Mouse (Mus musculus): ENCODE measurements around the gene Olfr968. TPM values are rescaled to one million over a fixed set of nuclear protein-coding genes. Genes with fewer than 3 reads are reported as not detected.

Olfr968 gene
- polyA plus RNA-seq (2015; fragmentation: Nextera tagmentation; extraction: Ambion mirVana), result not detected in 2 replicates

GRCm38 (mm10) chr9:39783153-39783552 is at the start of gene Olfr968:
Olfr968 (minus strand) TSS chr9:39783253.
- H3K36me3 ChIP-seq (ENCODE audit: insufficient read depth, low read length), result no peaks in the 10 kb centered on the region
- no peak within 1 kb of the TSS for H3K4me3 ChIP-seq (ENCODE audit: low read depth, low read length)
- H3K27ac ChIP-seq (ENCODE audit: low read length), result no peak within 1 kb of the TSS
- TF ChIP-seq EP300 (IDR thresholded peaks at IDR 0.05) (no peak), CTCF (IDR thresholded peaks at IDR 0.05) (no peak)
- no peaks in the 10 kb centered on the region for H3K9me3 ChIP-seq (ENCODE audit: low read length)
- ATAC-seq (no peak), DNase-seq (ENCODE audit: low spot score) (no peak)
- H3K9ac ChIP-seq (replicated peaks; ENCODE audit: low read depth), result no peak within 1 kb of the TSS
- no peak within 1 kb of the TSS for H3K4me2 ChIP-seq (replicated peaks; ENCODE audit: low read depth, low read length)
- WGBS, result 65% methylated on average over 1 of the region's 1 CpGs
- H3K4me1 ChIP-seq (ENCODE audit: insufficient read depth, low read depth, low read length), result no peaks in the 10 kb centered on the region
- no peaks in the 10 kb centered on the region for H3K27me3 ChIP-seq (replicated peaks; ENCODE audit: insufficient read depth, low read length)

- TF ChIP-seq EP300 (IDR thresholded peaks at IDR 0.05), result no peak
- TF ChIP-seq CTCF (IDR thresholded peaks at IDR 0.05), result no peak
- no peak within 1 kb of the TSS for H3K9ac ChIP-seq (replicated peaks; ENCODE audit: low read depth)
- no peak within 1 kb of the TSS for H3K27ac ChIP-seq (ENCODE audit: low read length)
- 62% methylated on average over 4 of the region's 4 CpGs for WGBS
- H3K9me3 ChIP-seq (ENCODE audit: low read length), result no peaks in the 10 kb centered on the region
- DNase-seq (ENCODE audit: low spot score) (no peak), ATAC-seq (no peak)
- H3K36me3 ChIP-seq (ENCODE audit: insufficient read depth, low read length), result no peaks in the 10 kb centered on the region
- no peak within 1 kb of the TSS for H3K4me2 ChIP-seq (replicated peaks; ENCODE audit: low read depth, low read length)
- no peaks in the 10 kb centered on the region for H3K27me3 ChIP-seq (replicated peaks; ENCODE audit: insufficient read depth, low read length)
- no peaks in the 10 kb centered on the region for H3K4me1 ChIP-seq (ENCODE audit: insufficient read depth, low read depth, low read length)
- H3K4me3 ChIP-seq (ENCODE audit: low read depth, low read length), result no peak within 1 kb of the TSS
These were observed 25.5 kb upstream of the Olfr968 start, which contains the start of gene Olfr970 for GRCm38 (mm10) chr9:39808560-39808959. Olfr970 (plus strand) TSS chr9:39808860.

GRCm38 (mm10) chr9:39790558-39790957 is 7.5 kb upstream of the Olfr968 start, which contains the start of gene Olfr969:
Olfr969 (plus strand) TSS chr9:39790945.
- no peak within 1 kb of the TSS for H3K4me3 ChIP-seq (ENCODE audit: low read depth, low read length)
- H3K9ac ChIP-seq (replicated peaks; ENCODE audit: low read depth), result no peak within 1 kb of the TSS
- no peak within 1 kb of the TSS for H3K27ac ChIP-seq (ENCODE audit: low read length)
- H3K36me3 ChIP-seq (ENCODE audit: insufficient read depth, low read length), result no peaks in the 10 kb centered on the region
- WGBS, result 60% methylated on average over 2 of the region's 2 CpGs
- no peak for ATAC-seq
- H3K27me3 ChIP-seq (replicated peaks; ENCODE audit: insufficient read depth, low read length), result no peaks in the 10 kb centered on the region
- no peak for TF ChIP-seq CTCF (IDR thresholded peaks at IDR 0.05)
- TF ChIP-seq EP300 (IDR thresholded peaks at IDR 0.05), result no peak
- H3K4me2 ChIP-seq (replicated peaks; ENCODE audit: low read depth, low read length), result no peak within 1 kb of the TSS
- no peaks in the 10 kb centered on the region for H3K9me3 ChIP-seq (ENCODE audit: low read length)
- H3K4me1 ChIP-seq (ENCODE audit: insufficient read depth, low read depth, low read length), result no peaks in the 10 kb centered on the region
- no peak for DNase-seq (ENCODE audit: low spot score)

GRCm38 (mm10) chr9:39746428-39746827 is 36.6 kb downstream of the Olfr968 start:
- no peak overlapping the region for H3K27ac ChIP-seq (ENCODE audit: low read length)
- H3K4me1 ChIP-seq (ENCODE audit: insufficient read depth, low read depth, low read length), result no peaks in the 10 kb centered on the region
- H3K9ac ChIP-seq (replicated peaks; ENCODE audit: low read depth), result no peak overlapping the region
- no peaks in the 10 kb centered on the region for H3K9me3 ChIP-seq (ENCODE audit: low read length)
- no peak overlapping the region for H3K4me3 ChIP-seq (ENCODE audit: low read depth, low read length)
- no peak overlapping the region for H3K4me2 ChIP-seq (replicated peaks; ENCODE audit: low read depth, low read length)
- ATAC-seq (no peak), DNase-seq (ENCODE audit: low spot score) (no peak)
- H3K36me3 ChIP-seq (ENCODE audit: insufficient read depth, low read length), result no peaks in the 10 kb centered on the region
- no peak for TF ChIP-seq CTCF (IDR thresholded peaks at IDR 0.05)
- no peak for TF ChIP-seq EP300 (IDR thresholded peaks at IDR 0.05)
- H3K27me3 ChIP-seq (replicated peaks; ENCODE audit: insufficient read depth, low read length), result no peaks in the 10 kb centered on the region
- WGBS, result 69% methylated on average over 1 of the region's 1 CpGs

GRCm38 (mm10) chr9:39745949-39746348 is 37.1 kb downstream of the Olfr968 start, which contains the start of gene Olfr967:
Olfr967 (plus strand) TSS chr9:39746249.
- Histone ChIP-seq H3K4me2 (replicated peaks; ENCODE audit: low read depth, low read length) (no peak within 1 kb of the TSS), H3K27me3 (replicated peaks; ENCODE audit: insufficient read depth, low read length) (no peaks in the 10 kb centered on the region), H3K27ac (ENCODE audit: low read length) (no peak within 1 kb of the TSS), H3K9ac (replicated peaks; ENCODE audit: low read depth) (no peak within 1 kb of the TSS), H3K4me1 (ENCODE audit: insufficient read depth, low read depth, low read length) (no peaks in the 10 kb centered on the region), H3K4me3 (ENCODE audit: low read depth, low read length) (no peak within 1 kb of the TSS), H3K9me3 (ENCODE audit: low read length) (no peaks in the 10 kb centered on the region), H3K36me3 (ENCODE audit: insufficient read depth, low read length) (no peaks in the 10 kb centered on the region)
- no peak for DNase-seq (ENCODE audit: low spot score)
- ATAC-seq, result no peak
- TF ChIP-seq EP300 (IDR thresholded peaks at IDR 0.05), result no peak
- TF ChIP-seq CTCF (IDR thresholded peaks at IDR 0.05), result no peak

- WGBS, result 84% methylated on average over 1 of the region's 1 CpGs
- Histone ChIP-seq H3K36me3 (ENCODE audit: insufficient read depth, low read length) (no peaks in the 10 kb centered on the region), H3K4me3 (ENCODE audit: low read depth, low read length) (no peak overlapping the region), H3K9ac (replicated peaks; ENCODE audit: low read depth) (no peak overlapping the region), H3K4me2 (replicated peaks; ENCODE audit: low read depth, low read length) (no peak overlapping the region), H3K4me1 (ENCODE audit: insufficient read depth, low read depth, low read length) (no peaks in the 10 kb centered on the region), H3K27me3 (replicated peaks; ENCODE audit: insufficient read depth, low read length) (no peaks in the 10 kb centered on the region), H3K9me3 (ENCODE audit: low read length) (no peaks in the 10 kb centered on the region), H3K27ac (ENCODE audit: low read length) (no peak overlapping the region)
- DNase-seq (ENCODE audit: low spot score), result no peak
- TF ChIP-seq CTCF (IDR thresholded peaks at IDR 0.05), result no peak
- TF ChIP-seq EP300 (IDR thresholded peaks at IDR 0.05), result no peak
- ATAC-seq, result no peak
These were observed 42.3 kb downstream of the Olfr968 start for GRCm38 (mm10) chr9:39740741-39741140.

- TF ChIP-seq EP300 (IDR thresholded peaks at IDR 0.05) (no peak), CTCF (IDR thresholded peaks at IDR 0.05) (no peak)
- no peak for ATAC-seq
- DNase-seq (ENCODE audit: low spot score), result no peak
- Histone ChIP-seq H3K4me1 (ENCODE audit: insufficient read depth, low read depth, low read length) (no peaks in the 10 kb centered on the region), H3K27ac (ENCODE audit: low read length) (no peak within 1 kb of the TSS), H3K4me2 (replicated peaks; ENCODE audit: low read depth, low read length) (no peak within 1 kb of the TSS), H3K36me3 (ENCODE audit: insufficient read depth, low read length) (no peaks in the 10 kb centered on the region), H3K9ac (replicated peaks; ENCODE audit: low read depth) (no peak within 1 kb of the TSS), H3K9me3 (ENCODE audit: low read length) (no peaks in the 10 kb centered on the region), H3K4me3 (ENCODE audit: low read depth, low read length) (no peak within 1 kb of the TSS), H3K27me3 (replicated peaks; ENCODE audit: insufficient read depth, low read length) (no peaks in the 10 kb centered on the region)
These were observed 52.4 kb downstream of the Olfr968 start, which contains the start of gene Olfr150 for GRCm38 (mm10) chr9:39730678-39731077. Olfr150 (plus strand) TSS chr9:39730978.

Other genes starting within 250 kb of the Olfr968 start
- gene Olfr958, start 229.2 kb downstream of the Olfr968 start, polyA plus RNA-seq (2015; fragmentation: Nextera tagmentation; extraction: Ambion mirVana), result not detected in 2 replicates
- gene Olfr959, start 207.7 kb downstream of the Olfr968 start, polyA plus RNA-seq (2015; fragmentation: Nextera tagmentation; extraction: Ambion mirVana), result not detected in 2 replicates
- 1.4 and 1.7 TPM in 2 replicates for gene AW551984, start 178.8 kb downstream of the Olfr968 start, polyA plus RNA-seq (2015; fragmentation: Nextera tagmentation; extraction: Ambion mirVana)
- not detected in 2 replicates for gene Olfr148, start 172.6 kb downstream of the Olfr968 start, polyA plus RNA-seq (2015; fragmentation: Nextera tagmentation; extraction: Ambion mirVana)
- not detected in 2 replicates for gene Olfr960, start 161.9 kb downstream of the Olfr968 start, polyA plus RNA-seq (2015; fragmentation: Nextera tagmentation; extraction: Ambion mirVana)
- not detected in 2 replicates for gene Olfr961, start 138.2 kb downstream of the Olfr968 start, polyA plus RNA-seq (2015; fragmentation: Nextera tagmentation; extraction: Ambion mirVana)
- gene Olfr963, start 116.0 kb downstream of the Olfr968 start, polyA plus RNA-seq (2015; fragmentation: Nextera tagmentation; extraction: Ambion mirVana), result not detected in 2 replicates
- not detected in 2 replicates for gene Olfr149, start 76.1 kb downstream of the Olfr968 start, polyA plus RNA-seq (2015; fragmentation: Nextera tagmentation; extraction: Ambion mirVana)
- not detected in 2 replicates for gene Olfr965, start 71.9 kb downstream of the Olfr968 start, polyA plus RNA-seq (2015; fragmentation: Nextera tagmentation; extraction: Ambion mirVana)
- gene Olfr150, start 52.3 kb downstream of the Olfr968 start, polyA plus RNA-seq (2015; fragmentation: Nextera tagmentation; extraction: Ambion mirVana), result not detected in 2 replicates
- not detected in 2 replicates for gene Olfr967, start 37.0 kb downstream of the Olfr968 start, polyA plus RNA-seq (2015; fragmentation: Nextera tagmentation; extraction: Ambion mirVana)
- gene Olfr969, start 7.7 kb upstream of the Olfr968 start, polyA plus RNA-seq (2015; fragmentation: Nextera tagmentation; extraction: Ambion mirVana), result not detected in 2 replicates
- not detected in 2 replicates for gene Olfr970, start 25.6 kb upstream of the Olfr968 start, polyA plus RNA-seq (2015; fragmentation: Nextera tagmentation; extraction: Ambion mirVana)
- gene Olfr971, start 53.6 kb upstream of the Olfr968 start, polyA plus RNA-seq (2015; fragmentation: Nextera tagmentation; extraction: Ambion mirVana), result not detected in 2 replicates
- not detected in 2 replicates for gene Olfr972, start 83.2 kb upstream of the Olfr968 start, polyA plus RNA-seq (2015; fragmentation: Nextera tagmentation; extraction: Ambion mirVana)
- not detected in 2 replicates for gene Olfr229, start 124.1 kb upstream of the Olfr968 start, polyA plus RNA-seq (2015; fragmentation: Nextera tagmentation; extraction: Ambion mirVana)
- not detected in 2 replicates for gene Olfr974, start 154.2 kb upstream of the Olfr968 start, polyA plus RNA-seq (2015; fragmentation: Nextera tagmentation; extraction: Ambion mirVana)
- not detected in 2 replicates for gene Olfr975, start 168.8 kb upstream of the Olfr968 start, polyA plus RNA-seq (2015; fragmentation: Nextera tagmentation; extraction: Ambion mirVana)
- not detected in 2 replicates for gene Olfr976, start 177.9 kb upstream of the Olfr968 start, polyA plus RNA-seq (2015; fragmentation: Nextera tagmentation; extraction: Ambion mirVana)
- not detected in 2 replicates for gene Olfr978, start 208.9 kb upstream of the Olfr968 start, polyA plus RNA-seq (2015; fragmentation: Nextera tagmentation; extraction: Ambion mirVana)
- not detected in 2 replicates for gene Olfr979, start 220.2 kb upstream of the Olfr968 start, polyA plus RNA-seq (2015; fragmentation: Nextera tagmentation; extraction: Ambion mirVana)
- not detected in 2 replicates for gene Olfr980, start 226.3 kb upstream of the Olfr968 start, polyA plus RNA-seq (2015; fragmentation: Nextera tagmentation; extraction: Ambion mirVana)
- gene Olfr981, start 238.2 kb upstream of the Olfr968 start, polyA plus RNA-seq (2015; fragmentation: Nextera tagmentation; extraction: Ambion mirVana), result not detected in 2 replicates

Measured in lung, postnatal 0 days (tissue).